Mouse (Mus musculus) frontal cortex, postnatal 36 days (tissue): ENCODE results near the gene Cwc15.
A peak's percentile ranks its signal among the peaks of the same experiment; 100 is the strongest.

Source experiments
- DNase-seq, 2 experiments: peaks; one replicate each; pipeline ENCODE4 v3.0.0; 2022; ENCODE audit warnings: low spot score in 2 of 2

Cwc15 gene

GRCm38 (mm10) chr9:14547584-14548365 is 47.4 kb downstream of the Cwc15 start:
- DNase-seq = no peak

- no peak for DNase-seq
Measured at GRCm38 (mm10) chr9:14548366-14548761, 47.9 kb downstream of the Cwc15 start.

GRCm38 (mm10) chr9:14558332-14558731 is 57.9 kb downstream of the Cwc15 start:
- no peak for DNase-seq

GRCm38 (mm10) chr9:14559430-14559829 is 59.0 kb downstream of the Cwc15 start:
- peak; percentile 62 to 70 for DNase-seq

- DNase-seq = peak in 1 of 2 experiments; percentile 16
Measured at GRCm38 (mm10) chr9:14559996-14560395, 59.6 kb downstream of the Cwc15 start.
